Mouse (Mus musculus) forebrain, embryonic 11.5 days (tissue): ENCODE measurements around the gene Zfp354c. TPM values are rescaled to one million over a fixed set of nuclear protein-coding genes. Genes with fewer than 3 reads are reported as not detected.

Experiments
- ATAC-seq: fragments of 200-750 bp; cut with Nextera tagmentation; replicated peaks from 2 replicates; pipeline ENCODE4 v1.8.0; 2017; ENCODE audit warnings: moderate TSS enrichment; ENCODE audit not compliant: low FRiP score
- DNase-seq: peaks from one replicate; pipeline ENCODE4 v3.0.0-alpha.2; 2017; ENCODE audit warnings: low spot score
- H3K27ac ChIP-seq: fragments of 300-500 bp; sonication (generic); 2 replicates; pipeline ENCODE4 v1.5.1; 2014; ENCODE audit warnings: low read depth, low read length
- H3K27me3 ChIP-seq: fragments of 300-500 bp; sonication (generic); 2 replicates; pipeline ENCODE4 v1.6.1; 2014; ENCODE audit warnings: mild to moderate bottlenecking, low read length, mixed read lengths; ENCODE audit not compliant: control insufficient read depth, insufficient read depth
- H3K36me3 ChIP-seq: fragments of 300-500 bp; sonication (generic); 2 replicates; pipeline ENCODE4 v1.6.1; 2014; ENCODE audit warnings: mild to moderate bottlenecking, low read length, moderate library complexity, mixed read lengths; ENCODE audit not compliant: control insufficient read depth, insufficient read depth
- H3K4me1 ChIP-seq: fragments of 300-500 bp; sonication (generic); replicated peaks from 2 replicates; pipeline ENCODE4 v1.6.1; 2014; ENCODE audit warnings: low read length, mixed read lengths; ENCODE audit not compliant: control insufficient read depth, insufficient read depth
- H3K4me2 ChIP-seq: fragments of 300-500 bp; sonication (generic); 2 replicates; pipeline ENCODE4 v1.6.1; 2014; ENCODE audit warnings: low read depth, mild to moderate bottlenecking, low read length, moderate library complexity, mixed read lengths; ENCODE audit not compliant: severe bottlenecking
- H3K4me3 ChIP-seq: fragments of 300-500 bp; sonication (generic); 2 replicates; pipeline ENCODE4 v1.5.1; 2014; ENCODE audit warnings: low read depth, low read length
- H3K9ac ChIP-seq: fragments of 300-500 bp; sonication (generic); 2 replicates; pipeline ENCODE4 v1.6.1; 2014; ENCODE audit warnings: low read length
- H3K9me3 ChIP-seq: fragments of 300-500 bp; sonication (generic); 2 replicates; pipeline ENCODE4 v1.6.1; 2016; ENCODE audit warnings: low read length, mixed read lengths; ENCODE audit not compliant: control insufficient read depth
- WGBS: fragments of 180-500 bp; shearing (Covaris S2); extraction: QIAGEN DNeasy Blood & Tissue Kit; methylation state at CpG from one replicate; pipeline ENCODE4 v1.1.7; 2014; 5-methylcytosine and 5-hydroxymethylcytosine counted together
- polyA plus RNA-seq: library from polyadenylated mRNA; unstranded; fragments of >200 nt; fragmentation: Nextera tagmentation; extraction: Ambion mirVana; gene quantifications from 2 replicates; pipeline ENCODE4 v1.2.1, GENCODE M21; 2014

Gene Zfp354c
- polyA plus RNA-seq, 1 experiment from 2014 or later = 41.7 TPM

GRCm38 (mm10) chr11:50841023-50841735 lies 13.7 kb upstream of the Zfp354c start, which contains the start of gene Zfp879:
Gene Zfp879 (minus strand): TSS chr11:50841552.
- WGBS = 27% methylated on average over 22 of the region's 22 CpGs
- H3K27ac ChIP-seq = no peak within 1 kb of the TSS

GRCm38 (mm10) chr11:50835727-50836126 lies 8.2 kb upstream of the Zfp354c start:
- H3K27ac ChIP-seq = no peak overlapping the region
- ATAC-seq = no peak

More at GRCm38 (mm10) chr11:50841023-50841735, 13.7 kb upstream of the Zfp354c start, which contains the start of gene Zfp879:
- DNase-seq (peak; percentile 95), ATAC-seq (peak; percentile 96)
- H3K4me2 ChIP-seq = peak within 1 kb of the TSS; percentile 59
- H3K27me3 ChIP-seq = no peaks in the 10 kb centered on the region
- no peaks in the 10 kb centered on the region for H3K4me1 ChIP-seq
- peak within 1 kb of the TSS; percentile 69 for H3K9ac ChIP-seq
- H3K4me3 ChIP-seq = peak within 1 kb of the TSS; percentile 31
- no peaks in the 10 kb centered on the region for H3K9me3 ChIP-seq
- H3K36me3 ChIP-seq = no peaks in the 10 kb centered on the region

GRCm38 (mm10) chr11:50826214-50826613 lies 1.3 kb downstream of the Zfp354c start:
- Histone ChIP-seq H3K36me3 (peaks cover 16% of the 10 kb centered on the region), H3K9ac (peak overlapping the region; percentile 85; the same call in 1 of the 2 replicates), H3K27ac (no peak overlapping the region), H3K4me3 (peak overlapping the region; percentile 78), H3K27me3 (no peaks in the 10 kb centered on the region), H3K4me2 (peak overlapping the region; percentile 88; the same call in 1 of the 2 replicates), H3K9me3 (no peaks in the 10 kb centered on the region), H3K4me1 (peaks cover 4% of the 10 kb centered on the region; the same call in 1 of the 2 replicates)
- ATAC-seq (no peak), DNase-seq (no peak)
- WGBS = 79% methylated on average over 2 of the region's 2 CpGs

More at GRCm38 (mm10) chr11:50835727-50836126, 8.2 kb upstream of the Zfp354c start:
- DNase-seq = no peak
- H3K36me3 ChIP-seq = no peaks in the 10 kb centered on the region
- H3K9ac ChIP-seq = no peak overlapping the region
- no peak overlapping the region for H3K4me2 ChIP-seq
- no peaks in the 10 kb centered on the region for H3K27me3 ChIP-seq
- no peaks in the 10 kb centered on the region for H3K4me1 ChIP-seq
- H3K4me3 ChIP-seq = no peak overlapping the region
- 88% methylated on average over 4 of the region's 4 CpGs for WGBS
- H3K9me3 ChIP-seq = peaks cover 5% of the 10 kb centered on the region; the same call in 1 of the 2 replicates

GRCm38 (mm10) chr11:50814233-50814632 lies 13.3 kb downstream of the Zfp354c start:
- DNase-seq (no peak), ATAC-seq (no peak)
- Histone ChIP-seq H3K9ac (no peak overlapping the region), H3K4me2 (no peak overlapping the region), H3K4me1 (no peaks in the 10 kb centered on the region), H3K4me3 (no peak overlapping the region), H3K27ac (no peak overlapping the region), H3K9me3 (peaks cover 28% of the 10 kb centered on the region), H3K27me3 (no peaks in the 10 kb centered on the region), H3K36me3 (peaks cover 63% of the 10 kb centered on the region)
- 97% methylated on average over 4 of the region's 4 CpGs for whole genome bisulfite sequencing

GRCm38 (mm10) chr11:50798836-50799235 lies 28.7 kb downstream of the Zfp354c start:
- no peaks in the 10 kb centered on the region for H3K9me3 ChIP-seq
- DNase-seq (peak; percentile 25), ATAC-seq (no peak)

GRCm38 (mm10) chr11:50797674-50798073 lies 29.9 kb downstream of the Zfp354c start:
- Histone ChIP-seq H3K27ac (no peak overlapping the region), H3K9ac (no peak overlapping the region), H3K9me3 (no peaks in the 10 kb centered on the region), H3K4me2 (no peak overlapping the region), H3K4me1 (no peaks in the 10 kb centered on the region), H3K4me3 (no peak overlapping the region), H3K36me3 (no peaks in the 10 kb centered on the region), H3K27me3 (no peaks in the 10 kb centered on the region)
- peak; percentile 49 for DNase-seq
- WGBS = 81% methylated on average over 11 of the region's 11 CpGs
- ATAC-seq = no peak

More at GRCm38 (mm10) chr11:50798836-50799235, 28.7 kb downstream of the Zfp354c start:
- no peak overlapping the region for H3K9ac ChIP-seq
- no peaks in the 10 kb centered on the region for H3K4me1 ChIP-seq
- no peaks in the 10 kb centered on the region for H3K27me3 ChIP-seq
- H3K27ac ChIP-seq = no peak overlapping the region
- H3K36me3 ChIP-seq = no peaks in the 10 kb centered on the region
- no peak overlapping the region for H3K4me3 ChIP-seq
- H3K4me2 ChIP-seq = no peak overlapping the region

- Histone ChIP-seq H3K4me2 (no peak overlapping the region), H3K36me3 (no peaks in the 10 kb centered on the region), H3K4me3 (no peak overlapping the region), H3K27me3 (no peaks in the 10 kb centered on the region), H3K27ac (no peak overlapping the region), H3K9me3 (no peaks in the 10 kb centered on the region), H3K9ac (no peak overlapping the region), H3K4me1 (no peaks in the 10 kb centered on the region)
- ATAC-seq (no peak), DNase-seq (no peak)
- 100% methylated on average over 1 of the region's 1 CpGs for WGBS
Observed at GRCm38 (mm10) chr11:50771006-50771405, 56.5 kb downstream of the Zfp354c start.

- Histone ChIP-seq H3K4me1 (no peaks in the 10 kb centered on the region), H3K9me3 (no peaks in the 10 kb centered on the region), H3K27ac (no peak overlapping the region), H3K9ac (0 out of 2 replicates have a peak overlapping the region, but pooled peaks have one; percentile 37), H3K27me3 (no peaks in the 10 kb centered on the region), H3K4me2 (peak overlapping the region; percentile 32; the same call in 1 of the 2 replicates), H3K4me3 (0 out of 2 replicates have a peak overlapping the region, but pooled peaks have one; percentile 13), H3K36me3 (no peaks in the 10 kb centered on the region)
- DNase-seq (peak; percentile 94), ATAC-seq (peak; percentile 85)
- WGBS = 13% methylated on average over 14 of the region's 14 CpGs
Observed at GRCm38 (mm10) chr11:50768995-50769749, 58.4 kb downstream of the Zfp354c start.
